Mouse (Mus musculus): ENCODE data around the gene Dock8.
"Not testable (repeated sequence)": the region's sequence is repeated elsewhere in the genome, so short reads cannot be mapped to it uniquely, and the experiment has no call there.

The Dock8 gene

GRCm38 (mm10) chr19:25000153-25000552, 819 bp downstream of the Dock8 start:
- peak; percentile 37 for DNase-seq

- DNase-seq, result no peak
Observed at GRCm38 (mm10) chr19:25002032-25002431, 2.7 kb downstream of the Dock8 start.

GRCm38 (mm10) chr19:25002828-25003227, 3.5 kb downstream of the Dock8 start:
- DNase-seq, result no peak

DNA sequence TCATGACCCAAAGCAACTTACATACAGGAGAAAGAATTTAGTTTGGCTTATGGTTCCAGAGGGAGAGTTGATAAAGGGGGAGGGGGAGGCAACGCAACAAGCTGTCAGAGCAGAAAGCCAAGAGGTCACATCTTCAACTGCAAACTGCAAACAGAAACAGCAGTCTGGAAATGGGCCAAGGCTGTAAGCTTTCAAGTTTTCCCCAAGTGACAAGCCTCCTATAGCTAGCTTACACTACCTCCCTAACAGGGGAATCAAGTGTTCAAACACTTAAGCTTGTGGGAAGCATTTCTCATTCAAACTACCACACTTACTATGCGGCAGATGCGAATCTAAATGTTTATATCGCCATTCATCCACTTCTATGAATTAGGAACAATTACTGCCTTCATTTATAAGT, 4.5 kb downstream of the Dock8 start:
- DNase-seq, result no peak

DNA sequence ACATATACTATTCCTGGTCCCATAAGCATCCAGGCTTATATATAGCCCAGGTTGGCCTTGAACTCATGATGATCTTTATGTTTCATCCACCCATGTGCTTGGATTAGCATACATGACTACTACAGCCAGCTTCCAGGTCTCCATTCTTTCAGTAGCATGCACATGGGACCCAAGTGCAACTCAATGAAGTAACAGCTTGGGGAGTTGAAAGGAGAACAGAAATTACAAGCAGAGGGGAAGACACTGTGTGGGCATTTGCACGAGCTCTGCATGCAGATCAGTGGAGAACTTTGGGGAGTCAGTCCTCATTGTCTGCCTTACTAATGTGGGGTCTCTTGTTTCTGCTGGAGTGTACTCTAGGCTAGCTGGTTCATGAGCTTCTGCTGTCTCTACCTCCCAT, 7.4 kb downstream of the Dock8 start:
- DNase-seq, result no peak

GRCm38 (mm10) chr19:25008509-25008908, 9.2 kb downstream of the Dock8 start:
- no peak for DNase-seq

DNA sequence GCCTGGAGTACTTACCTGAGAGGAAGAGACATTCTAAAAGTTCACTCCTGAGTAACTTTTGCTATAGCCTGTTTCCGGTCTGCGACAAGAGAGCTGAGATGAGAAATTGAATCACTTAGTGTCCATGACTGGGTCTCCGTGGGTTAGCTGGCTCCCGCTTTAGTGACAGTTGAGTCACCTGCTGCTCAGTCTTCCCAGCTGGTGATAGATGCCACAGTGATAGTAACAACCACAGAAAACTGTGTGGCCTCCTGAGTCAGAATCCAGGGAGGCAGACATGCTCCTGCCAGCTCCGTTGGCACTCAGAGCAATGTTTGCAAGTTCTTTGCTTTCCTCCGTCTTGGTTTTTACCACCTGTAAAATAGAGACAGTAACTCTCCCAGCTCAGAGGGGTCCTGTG, 23.4 kb downstream of the Dock8 start:
- DNase-seq, result no peak

DNA sequence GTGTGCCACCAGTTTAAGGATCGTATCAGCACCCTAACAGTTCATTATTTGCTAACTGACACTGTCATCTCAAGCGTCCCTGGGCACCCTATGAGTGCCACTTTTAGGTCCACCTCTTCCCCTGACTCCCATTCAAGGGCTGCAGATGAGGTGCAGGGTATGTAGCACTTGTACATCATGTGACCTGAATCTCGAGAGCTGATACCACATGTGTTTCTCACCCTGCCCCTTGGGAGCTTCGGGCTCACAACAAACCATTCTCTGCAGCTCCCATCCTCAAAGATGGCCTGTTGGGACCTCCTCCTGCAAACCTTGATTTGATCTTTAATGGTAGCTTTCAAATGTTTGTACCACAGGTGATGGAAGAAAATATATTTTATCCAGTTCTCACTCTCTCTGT, 32.4 kb downstream of the Dock8 start:
- DNase-seq, result no peak

DNA sequence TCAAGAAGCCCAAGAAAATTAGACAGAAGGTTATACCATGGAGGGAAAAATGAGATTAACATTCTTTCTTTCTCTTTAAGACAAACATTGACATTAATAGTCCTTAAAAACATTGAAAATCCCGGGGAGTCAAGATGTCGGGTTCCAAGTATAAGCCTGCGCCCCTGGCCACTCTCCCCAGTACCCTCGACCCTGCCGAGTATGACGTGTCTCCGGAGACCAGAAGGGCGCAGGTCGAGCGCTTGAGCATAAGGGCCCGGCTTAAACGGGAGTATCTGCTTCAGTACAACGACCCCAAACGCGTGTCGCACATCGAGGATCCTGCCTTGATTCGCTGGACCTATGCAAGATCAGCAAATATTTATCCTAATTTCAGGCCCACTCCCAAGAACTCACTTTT, 33.7 kb downstream of the Dock8 start:
- not testable (repeated sequence) for DNase-seq

DNA sequence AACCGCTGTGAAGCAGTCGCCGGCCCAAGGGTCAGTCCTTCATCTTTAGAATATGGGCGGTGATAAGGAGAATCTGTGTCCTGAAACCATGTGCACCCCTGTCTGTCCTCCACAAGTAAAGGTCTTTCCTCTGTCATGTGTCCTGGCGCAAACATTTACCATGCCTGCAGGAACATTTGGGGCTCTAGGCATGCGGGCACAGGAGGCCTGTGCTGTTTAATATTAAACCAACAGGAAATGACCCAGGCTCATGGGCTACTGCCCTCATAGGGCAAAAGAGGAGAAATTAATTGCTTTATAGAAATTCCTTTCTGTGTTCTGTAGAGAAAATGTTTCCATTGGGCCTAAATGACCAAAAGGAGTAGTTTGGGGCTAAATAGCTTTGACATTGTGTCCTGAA, 36.5 kb downstream of the Dock8 start:
- DNase-seq, result peak; percentile 74

- DNase-seq, result peak; percentile 25
Observed at GRCm38 (mm10) chr19:25036784-25037183, 37.5 kb downstream of the Dock8 start.

- no peak for DNase-seq
Observed at GRCm38 (mm10) chr19:25037249-25037648, 37.9 kb downstream of the Dock8 start.

DNA sequence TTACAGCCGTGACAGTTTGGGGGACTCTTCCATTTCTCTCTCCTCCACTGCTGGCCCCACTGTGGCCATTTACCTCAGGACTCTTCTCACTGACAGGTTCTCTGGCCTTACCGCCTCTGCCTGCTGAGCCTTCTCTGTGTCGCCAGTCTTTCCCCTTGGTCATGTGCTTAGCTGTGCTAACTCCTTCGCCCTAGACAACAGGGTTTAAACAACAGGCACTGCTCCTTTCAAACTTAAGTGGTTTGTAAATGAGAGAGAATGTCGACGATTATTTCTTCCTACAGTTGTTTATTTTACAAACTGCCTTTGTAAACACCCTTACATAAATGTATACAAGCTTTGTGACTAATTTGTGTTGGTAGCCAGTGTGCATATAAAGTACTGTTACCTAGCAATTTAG, 39.0 kb downstream of the Dock8 start:
- peak; percentile 21 for DNase-seq

GRCm38 (mm10) chr19:25041209-25041608, 41.9 kb downstream of the Dock8 start:
- DNase-seq, result no peak

DNA sequence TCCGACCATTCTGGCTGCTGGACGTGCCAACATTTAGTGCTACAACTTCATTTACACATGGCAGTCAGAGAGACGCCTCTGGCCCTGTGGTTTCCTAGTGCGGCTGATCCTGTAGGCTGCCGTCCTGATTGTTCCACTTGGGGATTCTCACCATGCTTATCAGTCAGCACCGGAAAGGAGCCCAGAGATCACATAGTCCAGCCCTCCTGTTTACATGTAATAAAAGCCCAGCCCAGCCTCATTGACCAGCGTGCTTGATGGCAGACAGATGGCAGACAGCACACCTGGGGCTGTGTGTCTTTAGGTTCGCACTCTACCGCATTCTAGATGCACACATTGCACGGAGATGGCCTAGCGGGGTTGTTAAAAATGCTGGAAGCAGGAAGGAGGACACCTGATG, 43.6 kb downstream of the Dock8 start:
- DNase-seq, result no peak

DNA sequence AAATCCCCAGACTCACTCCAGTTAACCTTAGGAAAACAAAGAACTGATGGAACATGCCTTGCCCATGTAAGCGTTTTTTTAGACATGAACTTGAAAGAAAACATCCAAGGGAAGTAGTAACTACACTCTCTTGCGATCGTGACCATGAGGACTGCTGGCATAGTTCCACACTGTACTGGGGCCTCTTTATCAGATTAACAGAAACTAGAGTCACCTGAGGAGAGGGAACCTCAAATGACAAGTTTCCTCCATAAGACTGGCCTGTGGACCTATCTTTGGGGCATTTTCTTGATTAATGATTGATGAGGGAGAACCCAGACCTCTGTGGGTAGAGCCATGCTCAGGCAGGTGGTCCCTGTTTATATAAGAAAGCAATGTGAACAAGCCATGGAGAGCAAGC, 44.7 kb downstream of the Dock8 start:
- DNase-seq, result no peak

GRCm38 (mm10) chr19:25052355-25052754, 53.0 kb downstream of the Dock8 start:
- DNase-seq, result no peak

GRCm38 (mm10) chr19:25053152-25053551, 53.8 kb downstream of the Dock8 start:
- no peak for DNase-seq

DNA sequence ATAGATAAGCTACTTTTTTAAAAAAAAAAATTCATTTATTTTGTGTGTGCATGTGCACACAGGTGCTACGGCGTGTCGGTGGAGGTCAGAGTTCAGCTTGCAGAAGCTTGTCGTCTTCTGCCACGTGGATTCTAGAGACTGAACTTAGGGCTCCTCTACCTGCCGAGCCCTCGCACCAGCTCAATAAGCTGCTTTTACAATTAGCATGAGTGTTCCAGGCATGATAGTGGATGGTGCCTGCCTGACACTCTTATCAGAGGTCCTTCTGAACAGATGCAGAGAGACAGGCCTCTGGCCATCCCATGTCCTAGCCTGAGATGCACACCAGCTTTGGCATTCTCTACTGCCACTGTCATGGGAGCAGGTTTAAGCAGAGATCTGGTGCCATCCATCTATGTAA, 55.7 kb downstream of the Dock8 start:
- DNase-seq, result no peak

- no peak for DNase-seq
Observed at GRCm38 (mm10) chr19:25055559-25055958, 56.2 kb downstream of the Dock8 start.

GRCm38 (mm10) chr19:25056224-25056623, 56.9 kb downstream of the Dock8 start:
- DNase-seq, result no peak

DNA sequence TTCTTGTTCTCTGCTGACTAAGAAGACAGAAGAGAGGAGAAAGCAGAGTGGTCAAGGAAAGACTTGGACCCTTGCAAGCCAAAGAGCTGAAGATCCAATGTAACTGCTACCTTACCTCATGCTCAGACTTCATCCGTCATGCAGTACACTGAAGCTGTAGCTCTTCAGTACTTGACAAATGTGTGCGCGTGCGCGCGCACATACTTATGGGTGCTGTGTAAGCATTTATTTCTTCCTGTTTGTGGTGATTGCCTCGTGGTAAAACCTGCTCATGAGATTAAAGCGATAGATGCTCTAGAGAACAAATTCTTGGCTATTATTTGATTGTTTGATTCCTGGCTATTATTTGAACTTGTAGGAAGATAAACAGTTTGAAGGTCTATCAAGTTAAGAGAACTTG, 58.5 kb downstream of the Dock8 start:
- DNase-seq, result no peak

- DNase-seq, result no peak
Observed at GRCm38 (mm10) chr19:25059847-25060364, 60.6 kb downstream of the Dock8 start.

DNA sequence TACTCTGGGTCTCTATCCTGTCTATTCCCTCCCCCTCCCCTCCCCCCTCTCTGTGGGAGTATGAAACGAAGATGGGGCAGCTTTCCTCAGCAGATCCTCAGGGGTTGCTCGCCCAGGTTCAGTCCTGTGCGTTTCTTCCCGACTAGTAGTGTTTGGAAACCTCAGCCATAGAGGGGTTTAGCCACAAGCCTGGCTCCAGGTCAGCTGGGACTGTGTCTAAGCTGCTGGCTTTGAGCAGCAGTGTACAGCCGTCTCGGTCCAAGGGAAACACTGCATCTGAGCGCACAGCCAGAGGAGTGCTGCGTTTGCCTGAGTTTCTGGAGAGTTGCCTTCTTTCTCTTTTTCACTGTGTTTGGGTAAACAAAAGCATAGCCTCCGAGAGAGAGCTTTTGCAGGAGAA, 61.0 kb downstream of the Dock8 start:
- DNase-seq, result peak; percentile 33

- DNase-seq, result no peak
Observed at GRCm38 (mm10) chr19:25062188-25062856, 63.0 kb downstream of the Dock8 start.

All from kidney, adult 18-20 months (tissue).